Mouse (Mus musculus): ENCODE data around the gene Angptl8.
"Not testable (repeated sequence)": the region's sequence is repeated elsewhere in the genome, so short reads cannot be mapped to it uniquely, and the experiment has no call there.

Angptl8 gene

DNA sequence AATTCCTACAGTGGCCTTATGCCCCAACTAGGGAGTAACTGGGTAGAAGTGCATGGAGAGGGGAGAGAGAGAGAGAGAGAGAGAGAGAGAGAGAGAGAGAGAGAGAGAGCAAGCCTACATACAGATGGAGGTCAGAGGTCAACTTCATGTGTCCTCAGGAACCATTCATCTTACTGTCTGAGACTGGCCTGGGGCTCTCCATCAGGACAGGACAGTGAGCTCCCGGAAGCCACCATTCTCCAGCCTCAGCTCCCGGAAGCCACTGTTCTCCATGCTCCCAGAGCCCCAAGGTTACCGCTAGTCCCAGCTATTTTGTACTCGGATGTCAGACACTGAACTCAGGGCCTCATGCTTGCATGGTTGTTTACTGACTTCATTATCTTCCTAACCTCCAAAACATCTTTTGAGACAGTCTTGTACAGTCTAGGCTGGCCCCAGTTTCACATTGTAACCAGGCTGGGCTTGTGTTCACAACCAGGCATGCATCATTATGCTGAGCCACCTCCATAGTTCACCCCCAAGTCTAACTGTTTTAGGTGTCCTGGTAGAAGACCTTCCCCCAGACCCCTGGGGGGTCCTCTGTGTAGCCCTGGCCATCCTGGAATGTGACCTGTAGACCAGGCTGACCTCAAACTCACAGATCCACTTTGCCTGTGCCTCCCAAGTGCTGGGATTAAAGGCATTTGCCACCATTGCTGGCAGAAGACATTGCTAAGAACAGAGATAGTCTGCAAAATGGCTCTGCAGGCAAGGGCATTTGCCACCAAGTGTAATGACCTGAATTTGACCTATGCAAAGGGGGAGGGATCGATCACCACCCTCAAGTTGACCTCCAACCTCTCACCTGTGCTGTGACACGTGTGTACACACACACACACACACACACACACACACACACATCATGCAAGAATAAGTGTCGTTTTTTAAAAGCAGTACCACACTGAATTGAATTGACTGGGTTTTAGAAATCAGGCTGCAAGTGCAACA, 14.7 kb downstream of the Angptl8 start:
- no peak for DNase-seq (ENCODE audit: low read depth, low spot score)

DNA sequence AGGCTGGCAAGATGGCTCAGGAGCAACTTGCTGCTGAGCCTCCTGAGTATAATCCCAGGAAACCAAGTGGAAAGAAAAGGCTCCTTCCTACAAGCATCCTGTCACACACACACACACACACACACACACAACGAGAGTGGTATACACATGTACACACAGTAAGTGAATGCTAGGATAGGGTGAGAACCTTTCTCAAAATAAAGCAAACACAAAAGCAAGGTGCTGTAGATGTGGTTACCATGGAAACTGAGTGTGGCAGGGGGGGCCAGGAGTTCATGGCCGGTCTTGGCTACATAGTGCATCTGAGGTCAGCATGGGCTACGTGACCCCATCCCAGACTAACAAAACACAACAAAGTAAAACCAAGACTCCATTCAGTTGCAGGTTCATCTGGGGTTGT, 15.8 kb downstream of the Angptl8 start:
- DNase-seq (ENCODE audit: low read depth, low spot score): no peak

DNA sequence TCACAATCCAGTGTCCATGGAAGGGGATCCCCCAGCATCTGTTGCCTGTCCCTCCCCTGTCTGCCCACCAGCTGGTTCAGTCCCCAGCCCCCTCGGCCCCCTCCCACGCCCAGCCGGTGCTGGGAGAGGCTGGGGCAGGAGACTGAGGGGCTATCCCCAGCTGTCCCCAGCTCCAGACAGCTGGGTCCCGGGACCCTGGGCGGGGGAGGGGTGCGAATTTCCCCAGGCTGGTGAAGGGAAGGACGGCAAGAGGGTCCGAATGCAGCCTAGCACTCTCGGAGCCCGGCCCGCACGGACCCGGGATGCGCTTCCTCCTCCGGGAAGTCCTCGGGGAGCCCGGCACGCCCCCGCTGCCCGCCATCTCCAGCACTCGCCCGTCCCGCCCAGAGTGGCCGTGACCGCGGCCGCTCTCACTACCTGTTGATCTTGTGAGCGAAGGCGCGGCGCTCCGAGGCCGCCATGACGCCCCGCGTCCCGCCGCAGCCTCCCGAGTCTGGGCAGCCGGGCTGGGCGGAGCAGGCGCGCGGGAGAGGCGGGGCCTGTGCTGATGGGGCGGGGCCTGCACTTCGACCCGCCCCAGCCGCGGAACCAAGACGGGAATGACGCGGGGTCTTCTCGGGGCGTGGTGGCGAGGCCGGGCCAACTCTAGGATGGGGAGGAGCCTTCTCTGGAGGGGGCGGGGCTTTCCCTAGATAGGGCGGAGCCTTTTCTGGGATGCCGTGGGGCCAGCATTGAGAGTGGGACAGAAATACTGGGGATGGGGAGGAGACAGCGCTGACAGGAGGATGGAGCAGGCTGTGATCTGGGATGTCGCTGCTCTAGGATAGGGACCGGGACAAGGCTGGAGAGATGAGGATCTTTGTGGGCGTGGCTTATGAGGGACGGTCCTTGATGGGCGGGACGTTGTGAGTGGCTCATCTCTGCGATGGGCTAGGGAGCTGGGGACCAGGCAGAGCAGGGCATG, 17.1 kb downstream of the Angptl8 start, which contains the start of gene Dock6:
Gene Dock6 (minus strand): TSS at position 508 of the 964 bp plus-strand sequence.
- DNase-seq (ENCODE audit: low read depth, low spot score): peak; percentile 51

DNA sequence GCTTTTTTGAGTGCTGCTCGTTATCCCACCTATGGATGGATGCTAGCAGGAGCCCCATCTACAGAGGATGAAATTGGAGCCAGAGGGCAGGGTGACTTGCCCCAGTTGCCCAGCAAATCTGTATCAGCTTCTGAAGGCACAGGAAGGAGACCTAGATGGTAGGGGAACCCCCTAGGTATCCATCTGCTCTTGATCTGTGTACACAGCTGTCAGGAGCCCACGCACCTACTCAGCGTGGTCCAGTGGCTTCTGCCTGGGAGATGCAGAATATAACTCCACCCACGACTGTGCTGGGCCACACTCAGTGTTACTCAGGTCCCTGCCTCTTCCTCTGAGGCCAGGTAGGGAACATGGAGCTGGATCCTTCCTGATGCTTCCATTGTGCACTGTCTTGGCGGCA, 18.7 kb downstream of the Angptl8 start:
- DNase-seq (ENCODE audit: low read depth, low spot score): no peak

DNA sequence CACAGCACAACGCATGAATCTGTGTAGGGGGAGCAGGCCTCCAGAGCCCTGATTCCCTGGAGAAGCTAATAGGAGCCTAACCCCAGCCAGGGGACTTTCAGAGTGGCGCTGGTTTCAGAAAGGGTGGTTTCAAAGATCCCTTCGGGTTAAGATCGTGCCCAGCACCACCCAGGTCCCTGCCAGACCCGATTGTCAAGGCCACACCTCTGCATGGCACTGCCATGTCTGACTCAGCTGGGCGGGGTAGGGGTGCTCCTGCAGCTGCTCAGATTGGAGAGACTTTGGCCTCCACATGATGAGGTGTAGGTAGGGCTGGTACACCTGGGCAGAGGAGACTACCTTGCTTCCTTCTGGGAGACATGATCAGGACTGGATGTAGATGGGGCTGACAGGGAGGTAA, 19.6 kb downstream of the Angptl8 start:
- DNase-seq (ENCODE audit: low read depth, low spot score): no peak

DNA sequence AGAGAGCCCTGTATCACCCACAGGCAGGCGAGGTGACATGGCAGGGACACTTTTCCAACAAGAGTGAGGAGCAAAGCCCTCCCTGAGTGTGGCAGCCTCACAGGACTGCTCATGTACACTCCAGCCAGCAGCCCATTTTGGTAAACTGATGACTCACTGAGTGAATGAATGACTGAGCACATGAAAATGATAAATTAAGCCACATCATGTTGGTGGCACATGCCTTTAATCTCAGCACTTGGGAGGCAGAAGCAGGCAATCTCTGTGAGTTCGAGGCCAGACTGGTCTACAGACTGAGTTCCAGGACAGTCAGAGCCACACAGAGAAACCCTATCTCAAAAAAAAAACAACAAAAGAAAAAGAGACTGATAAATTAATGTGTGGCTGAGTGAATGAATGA, 22.2 kb downstream of the Angptl8 start:
- no peak for DNase-seq (ENCODE audit: low read depth, low spot score)

DNA sequence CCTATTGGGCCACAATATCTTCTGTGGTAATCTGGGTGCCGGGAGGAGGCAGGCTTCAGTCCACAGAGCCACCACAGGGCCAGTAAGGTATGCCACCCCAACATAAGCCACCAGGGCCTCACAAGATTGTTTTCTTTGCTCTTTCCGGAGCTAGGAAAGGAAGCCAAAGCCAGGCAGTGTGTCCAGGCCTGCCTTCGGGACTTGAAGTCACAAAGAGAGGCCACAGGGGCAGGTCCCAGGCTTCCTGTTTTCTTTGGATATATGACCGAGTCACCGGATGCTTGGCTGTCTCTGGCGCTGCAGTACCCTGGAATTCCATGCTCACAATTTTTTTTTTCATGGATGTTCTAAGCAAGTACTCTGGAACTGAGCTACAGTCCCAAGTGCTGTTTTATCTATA, 22.8 kb downstream of the Angptl8 start:
- no peak for DNase-seq (ENCODE audit: low read depth, low spot score)

DNA sequence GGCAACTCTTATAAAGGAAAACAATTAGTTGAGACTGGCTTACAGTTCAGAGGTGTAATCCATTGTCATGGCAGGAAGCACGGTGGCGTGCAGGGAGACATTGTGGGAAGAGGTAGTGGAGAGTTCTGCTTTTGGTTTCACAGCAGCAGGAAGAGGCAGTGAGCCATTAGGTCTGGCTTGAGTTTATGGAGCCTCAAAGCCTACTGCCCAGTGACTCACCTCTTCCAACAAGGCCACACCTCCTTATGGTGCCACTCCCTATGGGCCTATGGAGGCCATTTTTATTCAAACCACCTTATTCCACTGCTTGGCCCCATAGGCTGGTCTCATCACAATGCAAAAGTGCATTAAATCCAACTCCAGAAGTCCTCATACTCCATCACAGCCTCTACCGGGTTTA, 24.3 kb downstream of the Angptl8 start:
- DNase-seq (ENCODE audit: low read depth, low spot score): no peak

DNA sequence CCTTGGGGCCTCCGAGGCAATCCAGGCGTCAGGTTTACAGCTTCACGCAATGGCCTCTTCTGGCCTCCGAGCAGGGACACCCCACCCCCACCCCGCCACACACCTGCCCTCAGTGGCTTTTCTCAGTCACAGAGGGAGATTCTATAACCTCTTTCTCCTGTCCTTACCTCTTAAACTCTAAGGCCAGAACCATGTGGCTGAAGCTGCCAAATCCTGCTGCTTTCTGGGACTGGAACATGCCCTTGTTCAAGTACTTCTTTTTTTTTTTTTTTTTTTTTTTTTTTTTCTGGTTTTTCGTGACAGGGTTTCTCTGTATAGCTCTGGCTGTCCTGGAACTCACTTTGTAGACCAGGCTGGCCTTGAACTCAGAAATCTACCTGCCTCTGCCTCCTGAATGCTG, 25.0 kb downstream of the Angptl8 start:
- DNase-seq (ENCODE audit: low read depth, low spot score): not testable (repeated sequence)

DNA sequence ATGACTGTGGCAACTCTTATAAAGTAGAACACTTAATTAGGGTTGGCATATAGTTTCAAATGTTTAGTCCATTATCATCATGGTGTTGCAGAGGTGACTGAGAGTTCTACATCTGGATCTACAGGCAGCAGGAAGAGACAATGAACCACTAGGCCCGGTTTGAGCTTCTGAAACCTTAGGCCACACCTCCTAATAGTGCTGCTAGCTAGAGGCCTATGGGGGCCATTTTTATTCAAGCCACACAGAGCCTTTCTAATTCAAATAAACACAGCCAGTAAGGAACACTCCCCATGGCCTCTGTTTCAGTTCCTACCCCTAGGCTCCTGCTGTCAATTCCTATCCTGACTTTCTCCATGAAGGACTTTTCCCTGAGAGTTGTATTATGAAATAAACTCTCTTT, 26.9 kb downstream of the Angptl8 start:
- no peak for DNase-seq (ENCODE audit: low read depth, low spot score)

DNA sequence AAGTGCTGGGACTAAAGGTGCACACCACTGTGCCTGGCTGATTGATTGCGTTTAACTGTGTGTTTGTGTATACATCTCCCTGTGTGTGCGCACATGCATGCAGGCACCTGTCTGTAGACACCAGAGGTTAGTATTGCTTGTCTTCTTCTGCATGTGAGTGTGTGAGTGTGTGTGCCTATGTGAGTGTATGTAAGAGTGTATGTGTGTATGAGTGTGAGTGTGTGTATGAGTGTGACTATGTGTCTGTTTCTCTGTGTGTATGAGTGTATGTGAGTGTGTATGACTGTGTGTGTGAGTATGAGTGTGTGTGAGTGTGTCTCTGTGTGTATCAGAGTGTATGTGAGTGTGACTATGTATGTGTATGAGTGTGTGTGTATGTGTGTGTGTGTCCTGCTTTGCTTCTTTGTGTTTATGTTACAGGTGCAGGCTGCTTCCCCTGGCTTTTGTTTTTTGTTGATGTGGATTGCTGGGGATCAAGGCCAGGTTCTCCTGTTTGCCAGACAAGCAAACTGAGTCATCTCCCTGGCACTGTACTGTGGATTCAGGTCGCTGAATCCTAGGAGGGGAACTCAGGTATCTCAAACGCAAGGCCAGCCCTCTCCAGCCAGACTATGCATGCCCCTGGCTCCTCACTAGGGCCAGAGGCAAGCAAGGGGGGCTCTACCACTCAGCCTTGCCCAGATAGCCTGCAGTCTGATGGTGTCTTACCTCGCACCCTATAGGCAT, 30.5 kb downstream of the Angptl8 start:
- DNase-seq (ENCODE audit: low read depth, low spot score): no peak

DNA sequence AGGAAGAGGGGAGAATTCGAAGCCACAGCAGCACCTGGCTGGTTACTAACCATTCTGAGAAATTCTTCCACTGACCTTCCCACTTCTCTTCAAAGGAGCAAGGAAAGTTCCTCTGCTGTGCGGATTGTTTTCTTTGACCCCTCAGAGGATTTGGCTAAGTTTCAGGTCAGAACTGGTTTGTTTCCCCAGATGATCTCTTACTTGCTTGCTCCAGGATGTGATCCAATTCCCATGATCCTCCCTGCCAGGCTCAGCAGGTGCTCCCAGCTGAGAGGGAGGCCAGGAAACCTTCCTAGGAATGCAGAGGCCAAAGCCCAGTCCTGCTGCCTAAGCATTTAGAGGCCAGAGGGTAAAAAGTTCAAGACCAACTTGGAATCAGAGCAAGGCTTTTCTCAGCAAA, 31.3 kb downstream of the Angptl8 start:
- DNase-seq (ENCODE audit: low read depth, low spot score): no peak

DNA sequence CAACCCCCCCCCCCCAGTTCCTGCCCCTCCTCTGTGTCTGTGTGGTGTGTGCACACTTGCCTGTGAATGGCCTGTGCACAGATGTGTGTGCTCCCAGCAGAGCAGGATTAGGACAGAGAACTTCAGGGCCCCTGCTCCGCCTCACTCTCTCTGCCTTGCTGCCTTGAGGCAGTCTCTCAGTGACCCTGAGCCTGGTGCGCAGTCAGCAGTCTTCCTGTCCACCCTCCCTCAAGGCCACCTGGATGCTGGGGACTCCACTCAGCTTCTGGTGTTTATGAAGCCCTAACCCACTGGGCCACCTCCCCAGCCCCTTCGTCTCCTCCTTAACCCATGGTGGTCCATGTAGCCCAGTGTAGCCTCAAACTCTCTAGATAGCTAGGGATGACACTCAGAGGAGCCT, 32.4 kb downstream of the Angptl8 start:
- no peak for DNase-seq (ENCODE audit: low read depth, low spot score)

DNA sequence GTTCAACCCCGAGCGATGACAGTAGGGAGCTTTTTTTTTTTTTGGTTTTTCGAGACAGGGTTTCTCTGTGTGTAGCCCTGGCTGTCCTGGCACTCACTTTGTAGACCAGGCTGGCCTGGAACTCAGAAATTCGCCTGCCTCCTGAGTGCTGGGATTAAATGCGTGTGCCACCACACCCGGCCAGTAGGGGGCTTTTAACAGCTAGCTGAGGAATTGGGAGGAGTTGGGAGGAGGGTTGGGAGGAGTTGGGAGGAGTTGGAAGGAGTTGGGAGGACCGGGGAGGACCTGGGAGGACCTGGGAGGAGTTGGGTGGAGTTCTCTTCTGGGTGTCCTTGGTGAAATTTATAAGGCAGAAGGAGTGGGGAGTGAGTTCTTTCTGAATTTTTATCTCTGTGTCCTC, 34.0 kb downstream of the Angptl8 start:
- not testable (repeated sequence) for DNase-seq (ENCODE audit: low read depth, low spot score)

DNA sequence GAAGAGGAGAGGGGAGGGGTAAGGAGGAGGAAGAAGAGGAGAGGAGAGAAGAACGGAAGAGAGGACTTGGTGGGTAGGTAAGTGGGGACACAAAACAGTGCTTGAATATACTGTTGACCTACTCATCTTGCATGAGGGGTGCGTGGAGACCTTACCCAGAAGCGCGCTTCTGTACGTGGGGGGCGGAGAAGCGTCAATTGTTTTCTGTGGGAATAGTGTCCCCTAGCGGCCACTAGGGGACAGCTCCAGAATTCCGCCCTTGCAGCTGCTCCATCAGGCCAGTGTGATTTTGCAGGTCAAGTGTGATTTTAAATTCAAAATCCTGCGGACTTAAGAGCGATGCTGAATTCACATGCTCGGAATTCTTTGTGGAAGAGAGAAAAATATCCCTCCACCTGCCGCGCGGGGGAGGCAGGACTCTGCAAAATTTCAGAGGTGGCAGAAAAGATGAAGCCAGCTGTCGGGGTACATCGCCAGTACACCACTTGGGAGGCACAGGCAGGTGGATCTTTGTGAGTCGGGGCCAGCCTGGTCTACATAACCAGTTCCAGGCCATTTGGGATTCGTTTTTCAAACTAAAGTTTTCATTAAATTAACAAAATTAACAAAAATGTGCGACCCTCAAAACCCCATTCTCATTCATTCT, 35.7 kb downstream of the Angptl8 start:
- peak; percentile 23 for DNase-seq (ENCODE audit: low read depth, low spot score)

DNA sequence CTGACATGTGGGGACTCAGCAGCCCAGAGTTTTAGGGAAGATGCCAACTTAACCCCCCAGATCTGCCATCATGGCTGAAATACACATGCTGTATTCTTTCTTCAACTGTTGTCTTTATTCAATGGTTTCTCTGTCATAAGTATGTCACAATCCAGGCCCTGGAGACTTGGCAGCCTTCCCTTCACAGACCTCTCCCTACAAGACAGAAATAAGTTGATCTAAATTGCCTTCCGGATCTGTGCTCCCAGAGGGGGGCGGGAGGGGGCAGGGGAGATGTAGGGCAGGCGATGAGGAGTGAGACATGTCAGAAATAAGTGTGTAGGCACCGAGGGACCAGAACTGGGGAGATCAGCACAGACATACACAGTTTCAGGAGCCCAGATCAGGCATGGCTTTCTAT, 36.9 kb downstream of the Angptl8 start:
- no peak for DNase-seq (ENCODE audit: low read depth, low spot score)

DNA sequence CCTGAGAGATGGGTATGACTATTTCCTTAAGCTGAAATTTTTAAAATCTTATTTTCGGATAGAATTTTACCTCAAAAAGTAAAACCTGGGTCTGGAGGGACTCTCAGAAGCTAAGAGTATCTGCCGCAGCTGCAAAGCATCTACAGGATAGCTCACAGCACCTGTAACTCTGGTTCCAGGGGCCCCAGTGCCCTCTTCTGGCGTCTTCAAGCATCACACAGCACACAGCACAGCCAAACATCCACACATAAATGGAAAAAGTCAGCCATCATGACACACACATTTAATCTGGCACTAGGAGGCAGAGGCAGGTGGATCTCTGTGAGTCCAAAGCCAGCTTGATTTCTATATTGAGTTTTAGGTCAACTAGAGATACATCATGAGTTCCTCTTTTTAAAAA, 41.3 kb downstream of the Angptl8 start:
- DNase-seq (ENCODE audit: low read depth, low spot score): no peak

All from retina, adult 2 months (tissue).